ENCODE assay signal across 8 mouse cellular contexts in the genomic region with DNA sequence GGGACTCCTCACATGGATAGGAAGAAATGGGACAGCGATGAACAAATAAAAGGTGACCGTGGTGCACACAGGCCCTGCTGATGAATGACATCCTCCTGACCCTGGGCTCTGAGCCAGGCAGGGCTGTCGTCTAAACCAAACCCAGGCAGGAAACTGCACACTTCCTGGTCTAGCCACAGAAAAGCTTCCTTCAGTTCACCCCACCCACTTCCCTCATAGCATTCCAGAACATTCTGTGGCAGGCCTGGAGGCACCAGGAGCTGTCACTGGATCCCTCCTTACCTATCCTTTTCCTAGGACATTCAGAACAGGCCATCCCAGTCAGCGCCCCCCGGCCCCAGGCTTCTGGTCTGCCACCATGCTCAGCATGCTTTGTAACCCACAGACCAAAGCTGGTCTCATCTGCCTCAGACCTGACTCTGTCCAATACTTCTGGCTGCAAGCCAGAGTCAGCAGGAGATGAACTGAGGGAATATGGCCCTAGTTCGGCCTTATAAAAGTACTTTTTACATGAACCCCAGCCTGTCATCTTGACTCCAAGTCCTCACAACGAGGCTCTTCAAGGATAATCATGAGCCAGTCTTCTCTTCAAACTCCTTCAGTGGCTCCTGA. TPM values are rescaled to one million over a fixed set of nuclear protein-coding genes. Genes with fewer than 3 reads are reported as not detected.
DNase-seq lines count a peak whose midpoint lies in the region; ATAC-seq and TF ChIP-seq lines count a peak whose summit lies in the region.

No protein-coding gene starts in this region.

- 0 out of 2 replicates have a peak, but pooled peaks cover 4% of the 10 kb centered on the region for H3K27me3 ChIP-seq in limb, embryonic 12.5 days

- no peak overlapping the region for H3K4me2 ChIP-seq in limb, embryonic 12.5 days

- ATAC-seq in limb, embryonic 12.5 days (ENCODE audit: insufficient number of reproducible peaks, insufficient read depth, low FRiP score, low TSS enrichment, low read depth) = no peak

- TF ChIP-seq POLR2A in cortical plate, adult 2 months (IDR thresholded peaks at IDR 0.05; ENCODE audit: extremely low read depth, insufficient read depth, low read length) = no peak

- TF ChIP-seq CTCF in cortical plate, adult 2 months (IDR thresholded peaks at IDR 0.05; ENCODE audit: extremely low read depth, insufficient read depth, low read length) = no peak

- peak overlapping the region; percentile 89 for H3K27ac ChIP-seq in cortical plate, adult 2 months (ENCODE audit: insufficient read depth, low read length)
- H3K27ac ChIP-seq in limb, embryonic 12.5 days = 0 out of 2 replicates have a peak overlapping the region, but pooled peaks have one; percentile 47

- H3K9ac ChIP-seq in limb, embryonic 12.5 days (replicated peaks) = no peak overlapping the region

- no peaks in the 10 kb centered on the region for H3K9me3 ChIP-seq in limb, embryonic 12.5 days

- intact Hi-C loops in heart, postnatal 14 days (cut with DNase I) = no loop called here

- no peaks in the 10 kb centered on the region for H3K4me1 ChIP-seq in cortical plate, adult 2 months (ENCODE audit: control insufficient read depth, insufficient read depth, low read length)
- peaks cover 38% of the 10 kb centered on the region for H3K4me1 ChIP-seq in limb, embryonic 12.5 days (replicated peaks)

- no peaks in the 10 kb centered on the region for H3K36me3 ChIP-seq in limb, embryonic 12.5 days

- peak; percentile 28 to 70 for DNase-seq in urinary bladder, postnatal 36 days (ENCODE audit: low spot score in 2 of 2)
- no peak for DNase-seq in urinary bladder, adult 2 months (ENCODE audit: low spot score)
- peak; percentile 84 for DNase-seq in heart, postnatal 14 days
- DNase-seq in skeletal muscle tissue, adult 2 months (ENCODE audit: low read depth, low spot score) = peak; percentile 69
- no peak for DNase-seq in retina, embryonic 14.5 days (ENCODE audit: low spot score)
- DNase-seq in cerebellum, adult 9-11 months = no peak

- H3K4me3 ChIP-seq in cortical plate, adult 2 months (ENCODE audit: insufficient read depth, low read length) = no peak overlapping the region
- H3K4me3 ChIP-seq in limb, embryonic 12.5 days (replicated peaks) = no peak overlapping the region

- WGBS in limb, embryonic 12.5 days = 63% methylated on average over 7 of the region's 7 CpGs

RNA-seq across cellular contexts. Expression of a gene that starts 2.3 kb away (rescaled TPM):
- 2.8 TPM in 2 replicates for polyA plus RNA-seq in urinary bladder, adult 2 months (2012; rRNA removed)
- polyA plus RNA-seq in cortical plate, adult 2 months (2012; rRNA removed) = 1.7 and 2.5 TPM in 2 replicates
- total RNA-seq in heart, postnatal 14 days (2021) = 10 to 100 TPM; 12.8 to 16.6 TPM
- polyA plus RNA-seq in limb, embryonic 12.5 days (2016; fragmentation: Nextera tagmentation; extraction: Ambion mirVana) = 2.3 and 3.0 TPM in 2 replicates

Comparison
In these comparisons a context has a peak if more than half of its experiments do, and no peak if none do; other contexts are left out.
1. DNase-seq: peak in urinary bladder, postnatal 36 days (2 of 2), heart, postnatal 14 days (2 of 2) and skeletal muscle tissue, adult 2 months (single experiment); none in urinary bladder, adult 2 months (single experiment), retina, embryonic 14.5 days (single experiment) and cerebellum, adult 9-11 months (single experiment).